Mouse (Mus musculus) brain, embryonic 14.5 days (tissue): ENCODE measurements around the gene Ttpal. TPM values are rescaled to one million over a fixed set of nuclear protein-coding genes. Genes with fewer than 3 reads are reported as not detected.

Source experiments
- DNase-seq: peaks from one replicate; pipeline ENCODE4 v3.0.0-alpha.2; 2011; ENCODE audit warnings: low read depth
- CTCF ChIP-seq: fragments of 200-500 bp; IDR thresholded peaks from 2 replicates; pipeline ENCODE4 v1.5.1; 2012; ENCODE audit warnings: inconsistent platforms, mild to moderate bottlenecking, moderate library complexity, borderline replicate concordance; ENCODE audit not compliant: insufficient read depth, insufficient read length; ENCODE audit errors: extremely low read depth
- POLR2A ChIP-seq: fragments of 200-500 bp; IDR thresholded peaks from 2 replicates; pipeline ENCODE4 v1.6.1; 2012; ENCODE audit warnings: mild to moderate bottlenecking, inconsistent platforms, borderline replicate concordance; ENCODE audit not compliant: poor library complexity, insufficient read depth, insufficient read length, severe bottlenecking; ENCODE audit errors: extremely low read depth
- polyA plus RNA-seq: library from polyadenylated mRNA; depleted of rRNA; stranded (reverse); fragments of >200 nt; gene quantifications from 2 replicates; pipeline ENCODE4 v1.2.3, GENCODE M21; 2012; rRNA removed

The Ttpal gene
- 32.5 and 35.8 TPM in 2 replicates for polyA plus RNA-seq

- peak; percentile 94 for DNase-seq
- peak; percentile 62 for TF ChIP-seq CTCF
- peak; percentile 98 for TF ChIP-seq POLR2A
Observed at GRCm38 (mm10) chr2:163602101-163602971, at the start of gene Ttpal. Ttpal (plus strand) TSS chr2:163602314.

- DNase-seq, result no peak
- TF ChIP-seq POLR2A, result no peak
- no peak for TF ChIP-seq CTCF
Observed at GRCm38 (mm10) chr2:163552518-163552929, 49.6 kb upstream of the Ttpal start.

GRCm38 (mm10) chr2:163554425-163554982 lies 47.6 kb upstream of the Ttpal start:
- DNase-seq, result no peak
- TF ChIP-seq CTCF (no peak), POLR2A (no peak)

GRCm38 (mm10) chr2:163554996-163555395 lies 47.1 kb upstream of the Ttpal start:
- TF ChIP-seq POLR2A (no peak), CTCF (no peak)
- no peak for DNase-seq

DNA sequence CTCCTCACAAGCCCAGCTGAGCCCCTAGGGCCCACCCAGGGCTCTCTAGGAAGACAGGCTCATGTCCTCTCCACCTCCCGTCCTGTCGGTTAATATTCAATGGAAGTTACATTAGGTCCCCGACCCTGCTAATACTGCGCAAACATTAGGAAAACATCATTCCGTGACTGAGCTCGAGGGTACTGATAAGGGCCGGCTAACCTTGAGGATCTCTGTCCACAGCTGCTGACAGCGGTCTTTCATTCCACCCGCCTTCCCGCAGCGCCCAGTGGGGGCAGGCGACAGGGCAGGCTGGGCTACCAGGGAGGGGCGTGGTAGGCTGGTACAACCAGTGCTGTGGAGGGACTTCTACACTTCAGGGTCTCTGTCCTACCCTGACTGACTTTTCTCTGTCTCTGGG lies 46.7 kb upstream of the Ttpal start:
- TF ChIP-seq CTCF, result no peak
- no peak for TF ChIP-seq POLR2A
- DNase-seq, result no peak

GRCm38 (mm10) chr2:163558548-163558947 lies 43.6 kb upstream of the Ttpal start:
- TF ChIP-seq POLR2A (no peak), CTCF (no peak)
- no peak for DNase-seq

GRCm38 (mm10) chr2:163559236-163559635 lies 42.9 kb upstream of the Ttpal start:
- no peak for TF ChIP-seq POLR2A
- no peak for TF ChIP-seq CTCF
- DNase-seq, result no peak

GRCm38 (mm10) chr2:163560247-163560646 lies 41.9 kb upstream of the Ttpal start:
- no peak for TF ChIP-seq CTCF
- TF ChIP-seq POLR2A, result no peak
- DNase-seq, result no peak

DNA sequence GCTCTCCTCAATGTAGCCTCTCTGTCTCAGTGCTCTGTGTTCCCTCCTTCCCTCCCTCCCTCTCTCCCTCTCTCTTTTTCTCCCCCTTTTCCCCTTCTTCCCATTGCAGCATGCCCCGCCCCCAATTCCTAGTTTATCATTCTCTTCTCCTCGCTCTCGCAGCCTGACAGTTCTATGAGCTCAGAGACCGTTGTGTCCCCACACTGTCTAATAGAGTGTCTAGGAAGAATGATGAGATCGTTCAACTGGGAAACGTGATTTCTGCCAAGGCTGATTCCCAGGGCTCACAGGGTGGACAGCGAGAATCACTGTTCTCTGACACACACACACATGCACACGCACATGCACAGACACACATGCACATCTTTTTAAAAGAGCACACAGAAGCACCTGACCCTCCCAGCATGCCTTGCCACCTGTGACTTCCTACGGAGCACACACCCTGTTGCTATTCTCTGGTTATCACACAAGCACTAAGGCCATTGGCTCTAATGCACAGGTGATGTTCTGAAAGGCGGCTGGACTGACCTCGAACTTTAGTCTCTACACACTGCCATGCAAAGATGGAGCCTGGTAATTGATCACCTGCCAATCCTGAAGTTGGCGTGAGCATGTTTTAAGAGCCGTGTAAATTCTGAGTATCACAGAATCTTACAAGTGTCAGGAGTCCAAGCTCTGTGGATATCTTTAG lies 40.7 kb upstream of the Ttpal start:
- TF ChIP-seq POLR2A (no peak), CTCF (no peak)
- peak; percentile 14 for DNase-seq

GRCm38 (mm10) chr2:163564646-163565045 lies 37.5 kb upstream of the Ttpal start:
- no peak for DNase-seq
- TF ChIP-seq CTCF (no peak), POLR2A (no peak)

DNA sequence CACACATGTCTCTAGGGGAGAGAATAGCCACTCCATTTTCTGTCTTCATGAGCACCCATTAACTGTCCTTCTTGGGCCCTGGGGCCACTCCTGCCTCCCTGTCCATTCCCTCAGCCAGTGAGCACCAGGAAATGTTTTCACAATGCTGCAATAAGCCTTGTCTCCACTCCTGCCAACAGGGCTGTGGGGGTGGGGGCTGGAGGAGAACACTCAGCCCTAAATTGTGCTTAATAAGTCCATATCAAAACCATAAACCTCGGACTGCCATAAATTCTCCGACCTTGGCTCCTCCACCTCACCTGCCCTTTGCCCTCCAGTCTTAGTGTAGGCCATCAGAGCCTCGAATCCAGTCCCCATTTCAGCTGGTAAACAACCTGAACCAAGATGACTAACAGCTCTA lies 27.8 kb upstream of the Ttpal start:
- no peak for DNase-seq
- TF ChIP-seq POLR2A (no peak), CTCF (no peak)

- TF ChIP-seq POLR2A (no peak), CTCF (no peak)
- no peak for DNase-seq
Observed at GRCm38 (mm10) chr2:163575248-163575647, 26.9 kb upstream of the Ttpal start.

- no peak for DNase-seq
- TF ChIP-seq POLR2A, result no peak
- no peak for TF ChIP-seq CTCF
Observed at GRCm38 (mm10) chr2:163577986-163578385, 24.1 kb upstream of the Ttpal start.
